Mouse (Mus musculus) telencephalon, adult 2 months (tissue): ENCODE data around the gene Tspan9.

ENCODE experiments used
- DNase-seq: peaks from one replicate; pipeline ENCODE4 v3.0.0-alpha.2; 2011; ENCODE audit warnings: low read depth, low spot score

The Tspan9 gene

DNA sequence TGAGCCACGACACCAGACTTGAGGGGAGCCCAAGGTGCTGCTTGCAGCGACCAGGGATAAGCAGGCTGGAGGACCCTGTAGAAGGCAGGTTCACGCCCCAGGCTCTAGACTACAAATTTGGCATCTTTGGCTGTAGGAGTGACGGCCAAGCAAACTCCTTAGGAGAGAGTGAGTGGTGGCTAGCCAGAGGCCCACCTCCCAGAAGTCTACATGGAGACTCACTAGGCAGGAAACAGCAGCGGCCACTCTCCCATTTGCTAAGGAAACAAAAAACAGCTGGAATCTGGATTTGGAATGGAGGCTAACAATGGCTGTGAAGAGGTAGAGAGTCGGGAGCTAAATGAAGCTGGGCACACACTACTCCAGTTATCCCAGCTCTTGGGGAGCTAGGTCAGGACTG is 104.8 kb downstream of the Tspan9 start:
- DNase-seq, result no peak

DNA sequence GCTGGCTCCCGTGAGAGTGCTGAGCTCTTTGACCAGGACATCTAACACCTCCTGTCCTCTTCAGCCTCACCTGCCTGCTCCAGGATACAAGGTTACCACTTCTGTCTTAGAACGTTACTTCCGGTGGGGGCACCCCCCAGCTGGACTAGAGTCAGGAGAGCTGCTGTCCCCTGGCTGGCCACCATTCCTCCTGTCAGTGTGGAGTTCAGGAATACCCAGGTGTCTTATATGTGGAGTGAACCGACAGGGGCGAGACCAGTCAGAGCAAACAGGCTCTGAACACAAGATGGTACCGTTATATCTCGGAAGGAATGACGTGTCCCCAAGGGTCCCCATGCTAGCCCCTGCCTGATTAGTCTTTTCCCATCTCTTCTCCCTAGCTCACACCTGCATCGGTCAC is 106.8 kb downstream of the Tspan9 start:
- no peak for DNase-seq

DNA sequence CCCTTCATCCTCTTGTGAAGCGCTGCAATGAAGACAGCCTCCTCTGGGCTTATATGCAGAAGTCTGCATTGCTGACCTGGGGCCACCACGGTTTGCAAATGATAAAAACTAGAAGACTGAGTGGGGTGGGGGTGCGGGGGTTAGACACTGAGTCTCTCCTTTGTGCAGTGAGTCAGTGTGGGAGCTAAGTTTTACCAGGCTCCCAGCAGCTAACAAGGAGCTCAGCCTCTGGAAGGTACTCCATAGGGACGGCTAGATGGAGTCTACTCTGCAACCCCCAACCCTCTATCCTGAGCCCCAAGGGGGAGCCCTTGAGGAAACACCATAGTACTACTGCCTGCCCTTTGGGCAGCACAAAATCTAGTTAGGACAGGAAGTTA is 107.5 kb downstream of the Tspan9 start:
- DNase-seq, result no peak

DNA sequence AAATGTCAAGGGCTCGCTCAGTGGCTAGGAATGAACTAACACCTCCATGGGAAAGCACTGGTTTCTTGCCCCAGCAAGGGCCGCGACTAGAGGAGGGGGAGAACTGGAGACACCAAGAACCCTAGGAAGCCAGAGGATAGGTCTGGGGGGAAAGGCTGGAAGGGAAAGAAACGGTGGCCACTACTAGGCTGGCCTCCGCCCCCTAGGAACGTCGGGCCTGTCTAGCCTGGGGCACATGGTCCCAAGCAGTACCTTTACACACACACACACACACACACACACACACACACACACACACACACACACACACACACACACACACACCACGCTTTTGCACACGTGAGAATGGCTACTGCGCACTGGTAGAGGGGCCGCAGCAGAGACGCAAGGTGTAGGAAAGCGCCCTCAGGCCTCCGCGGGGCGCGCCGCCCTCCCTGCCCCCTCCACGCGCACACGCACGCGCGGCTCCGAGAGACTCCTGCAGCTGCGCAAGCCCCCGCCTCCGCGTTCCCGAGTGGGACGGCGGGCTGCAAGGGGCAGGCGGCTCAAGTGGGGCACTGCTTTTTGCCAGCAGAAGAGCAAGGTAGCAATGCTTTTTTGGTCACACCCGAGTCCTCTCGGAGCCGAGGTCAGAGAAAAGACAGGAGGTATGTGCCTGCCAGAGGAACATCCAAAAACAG is 108.0 kb downstream of the Tspan9 start:
- no peak for DNase-seq

DNA sequence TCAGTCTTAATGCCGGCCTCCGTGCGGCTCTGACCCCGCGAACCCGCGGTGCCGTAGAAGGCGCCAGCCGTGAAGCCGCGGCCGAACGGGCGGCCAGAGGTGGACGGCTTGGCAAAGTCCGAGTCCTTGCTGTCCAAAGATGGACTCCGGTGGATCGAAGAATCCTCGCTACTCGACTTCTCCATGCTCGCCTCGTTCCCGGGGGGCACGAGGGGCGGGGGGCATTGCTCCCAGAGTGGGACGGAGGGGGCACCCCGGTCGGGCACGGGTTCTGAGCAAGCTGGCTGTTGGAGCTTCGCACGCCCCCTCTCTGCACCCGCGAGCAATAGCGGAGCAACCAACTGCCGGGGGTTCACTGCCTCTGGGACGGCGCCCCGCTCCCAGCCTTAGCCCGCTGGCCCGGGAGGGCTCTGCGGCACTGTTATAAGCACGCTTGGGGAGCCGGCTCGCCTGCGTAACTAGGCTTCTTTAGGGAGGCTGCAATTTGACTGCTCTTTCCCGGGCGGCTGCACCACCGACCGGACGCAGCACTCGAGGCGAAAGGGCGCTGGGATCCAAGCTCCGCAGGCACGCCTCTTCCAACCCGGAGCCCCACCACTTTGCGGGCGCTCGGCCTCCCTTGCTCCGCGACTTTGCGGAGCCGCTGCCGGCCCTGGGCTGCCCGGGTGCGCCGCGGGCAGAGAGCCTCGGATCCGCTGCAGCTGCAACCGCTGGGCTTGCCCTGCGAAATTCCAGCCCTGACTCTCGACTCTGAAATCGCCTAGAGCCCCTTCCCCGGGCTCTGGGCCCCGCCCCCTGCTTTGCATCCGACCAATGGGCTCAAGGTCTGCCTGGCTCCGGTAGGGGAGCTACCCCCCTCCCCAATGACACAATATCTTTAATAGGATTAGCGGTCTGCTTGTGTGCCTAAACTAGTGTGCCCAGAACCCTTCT is 108.8 kb downstream of the Tspan9 start:
- DNase-seq, result no peak

DNA sequence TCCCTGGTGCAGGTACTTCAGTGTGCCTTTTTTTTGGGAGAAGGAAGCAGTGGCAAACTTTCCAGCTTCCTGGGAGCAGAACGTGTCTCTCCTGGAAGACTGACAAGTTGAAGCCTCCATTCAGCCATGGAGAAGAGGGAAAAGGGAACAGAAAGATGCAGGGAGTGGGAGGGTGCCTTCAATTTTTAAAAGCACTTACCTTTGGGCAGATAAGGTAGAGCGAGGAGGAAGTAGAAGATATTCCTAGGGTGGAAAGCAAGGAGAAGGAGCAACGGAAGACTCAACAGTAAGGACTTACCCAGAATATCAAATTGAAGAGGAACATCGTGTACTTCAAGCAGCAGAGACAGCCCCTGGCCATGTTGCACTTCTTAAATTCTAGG is 109.5 kb downstream of the Tspan9 start:
- no peak for DNase-seq

DNA sequence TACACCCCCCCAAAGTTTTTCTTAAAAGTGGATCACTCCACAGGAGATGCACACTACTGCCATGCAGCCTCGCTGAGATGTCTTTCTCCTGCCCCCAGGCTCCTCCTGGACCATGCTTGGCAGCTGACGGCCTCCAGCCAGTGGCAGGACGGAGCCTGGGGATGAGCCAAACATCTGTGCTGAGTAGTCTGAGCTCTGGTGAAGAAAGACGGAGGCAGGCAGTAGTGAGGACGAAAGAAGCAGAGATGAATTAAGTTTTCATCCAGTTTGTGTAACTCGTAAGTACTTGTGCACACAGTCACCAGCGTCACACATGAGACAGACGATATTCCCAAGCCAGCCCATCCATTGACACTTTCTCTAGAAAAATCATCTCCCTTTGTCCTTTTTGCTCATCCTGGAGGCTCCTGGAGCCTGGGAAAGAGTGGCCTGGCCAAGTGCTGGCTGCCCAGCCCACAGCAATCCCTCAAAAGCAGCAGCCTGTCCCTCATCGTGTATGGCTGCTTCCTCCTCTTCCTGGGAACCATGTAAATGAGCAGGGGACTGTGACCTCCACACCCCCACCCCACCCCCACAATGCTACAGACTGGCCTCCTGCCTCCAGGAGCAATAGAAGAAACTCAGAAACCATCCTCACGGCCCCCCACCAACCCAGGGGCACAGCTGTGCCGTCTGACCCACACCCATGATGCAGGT is 110.1 kb downstream of the Tspan9 start:
- DNase-seq, result no peak

DNA sequence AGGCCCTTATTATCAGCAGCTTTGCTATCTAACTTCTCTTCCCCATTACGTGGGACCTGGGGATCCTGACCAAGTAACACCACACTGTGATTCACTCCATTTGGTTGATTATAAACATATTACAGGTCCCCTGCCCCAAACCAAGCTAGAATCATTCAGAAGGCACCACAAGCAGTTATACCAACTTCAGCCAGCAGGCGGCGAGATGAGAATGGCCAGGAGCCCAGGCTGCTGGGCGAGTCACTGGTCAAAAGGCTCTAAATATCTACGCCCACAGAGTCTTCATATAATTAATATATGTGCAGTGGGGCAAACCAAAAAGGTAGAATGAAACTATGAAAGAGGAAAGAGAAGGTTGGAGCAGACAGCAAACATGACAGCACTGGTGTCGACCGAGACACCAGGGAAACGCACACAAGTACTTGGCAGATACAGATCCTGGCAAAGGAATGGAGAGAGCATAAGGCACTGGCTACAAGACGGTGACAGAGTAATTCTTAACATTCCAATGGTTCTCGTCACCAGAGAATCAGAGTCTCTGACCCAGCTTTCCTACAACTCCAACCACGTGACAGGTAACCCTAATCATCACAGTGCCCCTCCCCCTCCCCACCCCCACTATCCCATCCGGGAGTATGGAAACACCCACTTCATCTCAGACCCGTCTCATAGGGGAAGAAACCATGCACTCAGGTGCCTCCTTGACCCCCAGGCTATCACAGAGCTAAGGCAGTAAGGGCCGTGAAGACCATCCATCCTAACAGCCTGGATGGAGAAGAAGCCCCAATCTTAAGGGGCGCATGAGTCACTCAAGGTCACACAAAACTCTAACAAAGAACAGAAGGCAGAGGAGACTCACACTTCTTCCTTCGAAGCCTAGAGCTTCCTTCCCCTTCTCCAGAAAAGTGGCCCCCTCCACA is 110.9 kb downstream of the Tspan9 start:
- no peak for DNase-seq

DNA sequence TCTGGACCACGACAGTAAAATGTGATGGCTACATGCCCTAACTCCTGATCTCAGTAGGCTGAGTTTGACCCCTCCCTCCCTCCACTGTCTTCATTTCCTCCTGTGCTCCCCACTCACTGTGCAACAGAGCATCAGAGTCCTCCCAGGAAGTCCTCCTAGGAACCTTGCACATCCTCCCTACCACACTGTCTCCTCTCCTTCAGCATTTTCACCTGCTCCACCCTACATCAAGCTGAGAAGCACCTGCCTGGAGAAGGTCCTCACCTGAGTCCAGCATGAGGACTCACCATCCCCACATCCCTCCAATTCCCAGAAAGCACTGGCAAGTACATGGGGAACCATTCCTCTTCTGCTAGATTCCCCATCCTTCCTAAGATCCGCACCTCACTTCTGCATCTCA is 111.8 kb downstream of the Tspan9 start:
- DNase-seq, result no peak

DNA sequence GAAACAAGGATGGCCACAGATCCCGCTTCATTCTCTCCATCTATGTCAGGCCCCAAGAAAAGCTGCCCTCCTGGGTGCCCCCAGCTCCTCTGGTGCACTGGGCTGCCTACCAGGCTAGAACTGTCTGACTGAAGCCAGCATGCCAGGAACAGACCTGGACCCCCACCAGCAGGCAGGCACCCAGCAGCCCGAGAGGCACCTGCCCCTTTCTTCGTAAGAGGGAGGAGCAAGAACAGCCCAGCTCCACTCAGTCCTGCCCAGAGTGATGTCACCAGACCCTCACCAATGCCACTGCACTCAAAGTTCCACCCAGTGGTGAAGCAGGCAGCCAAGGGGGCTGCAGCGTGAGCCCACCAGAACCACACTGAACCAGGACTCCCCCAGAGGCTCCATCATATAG is 112.3 kb downstream of the Tspan9 start:
- no peak for DNase-seq

DNA sequence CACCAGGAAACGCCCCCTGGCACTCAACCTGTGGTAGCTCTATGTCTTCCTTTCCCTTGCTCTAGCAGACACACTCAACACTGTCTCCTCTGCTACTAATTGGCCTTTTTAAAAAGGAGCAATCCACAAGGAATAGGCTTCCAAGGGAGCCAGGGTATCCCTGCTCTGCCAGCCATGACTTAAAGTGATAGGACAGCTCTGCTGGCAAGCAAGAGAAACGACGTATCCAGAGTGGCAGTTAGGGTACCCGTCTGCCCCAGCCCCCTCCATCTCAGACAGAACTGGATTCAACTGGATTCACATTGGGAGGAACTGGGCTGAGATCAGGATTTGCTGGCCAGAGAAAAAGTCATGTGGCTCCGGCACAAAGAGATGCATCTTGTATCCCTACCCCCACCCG is 112.9 kb downstream of the Tspan9 start:
- no peak for DNase-seq

DNA sequence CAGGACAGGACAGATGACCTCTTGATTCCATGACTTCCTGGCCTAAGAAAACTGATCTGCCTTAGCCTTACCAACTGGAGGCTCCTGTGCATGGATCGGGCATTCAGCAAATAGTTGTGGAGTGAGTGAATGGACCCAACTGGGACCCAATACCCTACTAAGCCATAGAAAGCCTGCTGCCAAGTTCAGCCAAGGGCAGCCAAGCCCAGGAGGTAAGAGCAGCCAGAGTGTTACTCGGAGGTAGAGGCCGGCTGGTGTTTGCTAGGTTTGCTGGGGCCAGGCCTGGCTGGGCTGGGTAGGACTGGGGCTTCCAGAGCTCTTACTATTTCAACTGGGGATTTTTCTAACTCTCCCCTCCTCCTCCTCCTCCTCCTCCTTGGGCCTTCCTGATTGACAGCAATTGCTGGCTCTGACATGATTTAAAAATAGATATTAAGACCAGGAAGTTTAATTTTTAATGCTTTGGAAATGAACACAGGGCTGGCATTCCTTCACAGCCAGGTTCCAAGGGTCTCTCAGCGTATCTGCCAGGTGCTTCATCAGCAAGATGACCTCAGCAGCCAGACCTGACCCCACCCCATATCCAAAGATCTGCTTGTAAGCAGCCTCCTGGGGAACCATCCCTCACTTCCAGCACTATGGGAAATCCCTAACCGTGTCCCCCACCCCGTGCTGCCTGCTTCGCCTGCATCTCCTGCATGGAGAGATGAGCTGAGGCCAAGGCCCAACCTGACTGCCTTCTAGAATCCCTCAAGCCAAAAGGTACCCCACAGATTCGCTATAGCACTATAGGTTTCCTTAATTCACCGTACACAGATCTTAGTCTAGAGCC is 113.7 kb downstream of the Tspan9 start:
- DNase-seq, result no peak

DNA sequence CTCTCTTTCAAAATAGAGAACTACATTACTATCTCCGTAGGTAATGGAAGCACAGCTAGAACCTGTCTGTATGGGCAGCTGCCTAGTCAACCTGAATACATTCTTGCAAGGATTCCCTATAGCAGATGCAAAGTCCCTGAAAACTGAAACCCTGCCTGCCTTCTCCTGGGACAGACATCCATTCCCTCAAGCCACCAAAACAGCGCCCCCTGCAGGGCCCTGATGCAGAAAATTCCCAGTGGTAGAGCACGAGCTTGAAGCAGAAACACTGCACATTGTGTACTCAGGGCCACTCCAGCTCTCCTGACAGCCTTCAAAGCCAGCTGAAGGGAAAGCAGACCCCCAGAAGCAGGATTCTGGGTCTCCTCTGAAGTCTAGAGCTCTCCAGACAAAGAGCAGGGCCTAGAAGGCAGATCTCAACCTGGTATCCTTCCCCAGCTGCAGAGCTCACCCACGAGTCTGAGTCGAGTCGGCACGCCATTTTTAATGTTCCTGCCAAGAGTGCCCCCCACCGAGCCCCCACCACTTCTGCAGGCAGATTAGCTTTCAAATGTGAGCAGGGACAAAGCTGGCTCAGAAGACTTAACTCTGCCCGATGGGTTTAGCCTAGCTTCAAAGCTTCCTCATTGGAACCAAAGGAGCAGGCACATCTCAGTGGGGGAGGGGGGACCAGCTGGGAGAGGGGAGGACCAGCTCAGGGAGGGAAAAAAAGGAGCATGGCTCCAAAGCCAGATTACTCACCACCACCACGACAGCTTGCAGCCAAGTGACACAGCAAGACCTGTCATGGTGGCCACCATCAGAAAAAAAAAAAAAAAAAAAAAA is 115.1 kb downstream of the Tspan9 start:
- no peak for DNase-seq

DNA sequence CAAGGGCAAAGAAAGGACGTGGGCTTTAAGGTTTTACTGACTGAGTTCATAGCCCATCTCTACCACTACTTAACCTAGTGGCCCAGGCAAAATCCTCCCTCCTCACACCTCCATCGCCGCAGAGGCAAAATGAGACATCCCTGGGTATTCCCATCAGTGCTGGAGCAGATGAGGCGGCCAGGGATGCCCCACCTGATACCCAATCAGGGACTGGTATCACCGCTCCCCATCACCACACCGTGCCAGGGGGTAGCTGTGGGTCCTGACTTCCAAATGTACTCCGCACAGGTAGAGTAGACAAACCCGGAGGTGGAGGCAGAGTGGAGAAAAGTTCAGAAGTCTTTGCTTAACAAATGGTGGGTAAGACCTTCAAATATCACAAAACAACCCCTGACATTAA is 117.4 kb downstream of the Tspan9 start:
- DNase-seq, result no peak

DNA sequence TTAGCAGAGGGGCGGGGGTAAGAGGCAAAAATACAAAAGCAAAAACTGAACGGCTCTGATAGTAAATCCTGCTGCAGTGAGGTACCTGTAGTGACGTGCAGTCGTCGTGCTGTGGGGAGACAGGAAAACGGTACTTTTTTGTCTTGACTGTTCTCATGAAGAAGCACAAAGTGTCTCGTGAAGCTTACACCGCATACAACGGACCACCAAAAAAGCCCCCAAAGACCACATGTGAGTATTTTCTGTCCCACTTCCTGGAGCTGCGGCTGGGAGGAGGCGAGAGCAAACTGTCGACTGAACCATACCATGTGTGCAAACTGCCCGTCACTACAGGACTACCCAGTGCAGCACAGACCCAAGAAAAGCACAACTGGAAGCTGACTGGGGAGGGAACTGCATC is 117.8 kb downstream of the Tspan9 start:
- no peak for DNase-seq

DNA sequence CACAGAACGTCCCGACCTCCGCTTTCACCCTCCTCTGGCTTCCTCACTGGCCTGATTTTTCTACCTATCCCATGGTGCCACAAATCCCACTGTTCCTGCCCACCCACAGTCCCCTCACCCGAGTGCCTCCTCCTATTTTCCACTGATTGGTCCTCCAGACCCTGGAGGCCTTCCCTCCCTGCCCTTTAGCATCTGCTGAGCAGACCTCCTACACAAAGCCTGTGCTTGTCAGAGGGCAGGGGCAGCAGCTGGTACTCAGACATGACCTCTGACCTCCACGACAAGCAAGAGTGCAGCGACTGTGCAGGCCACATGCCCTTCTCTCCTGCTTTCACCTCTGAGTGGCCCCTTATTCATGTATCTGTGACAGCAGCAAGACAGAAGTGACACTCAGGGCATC is 121.2 kb downstream of the Tspan9 start:
- no peak for DNase-seq

DNA sequence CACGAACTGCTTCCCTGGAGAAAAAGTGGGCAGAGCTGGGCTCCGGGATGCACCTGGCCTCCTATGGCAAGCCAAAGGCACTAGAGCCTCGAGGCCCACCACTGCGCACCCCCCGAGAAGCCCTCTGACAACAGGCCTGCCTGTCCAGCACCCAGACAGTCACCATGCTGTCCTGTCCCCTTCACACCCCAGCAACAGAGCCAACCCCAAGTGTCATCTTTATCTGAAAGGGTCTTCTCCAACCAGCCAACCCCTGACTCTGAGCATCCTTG is 121.5 kb downstream of the Tspan9 start:
- DNase-seq, result no peak

DNA sequence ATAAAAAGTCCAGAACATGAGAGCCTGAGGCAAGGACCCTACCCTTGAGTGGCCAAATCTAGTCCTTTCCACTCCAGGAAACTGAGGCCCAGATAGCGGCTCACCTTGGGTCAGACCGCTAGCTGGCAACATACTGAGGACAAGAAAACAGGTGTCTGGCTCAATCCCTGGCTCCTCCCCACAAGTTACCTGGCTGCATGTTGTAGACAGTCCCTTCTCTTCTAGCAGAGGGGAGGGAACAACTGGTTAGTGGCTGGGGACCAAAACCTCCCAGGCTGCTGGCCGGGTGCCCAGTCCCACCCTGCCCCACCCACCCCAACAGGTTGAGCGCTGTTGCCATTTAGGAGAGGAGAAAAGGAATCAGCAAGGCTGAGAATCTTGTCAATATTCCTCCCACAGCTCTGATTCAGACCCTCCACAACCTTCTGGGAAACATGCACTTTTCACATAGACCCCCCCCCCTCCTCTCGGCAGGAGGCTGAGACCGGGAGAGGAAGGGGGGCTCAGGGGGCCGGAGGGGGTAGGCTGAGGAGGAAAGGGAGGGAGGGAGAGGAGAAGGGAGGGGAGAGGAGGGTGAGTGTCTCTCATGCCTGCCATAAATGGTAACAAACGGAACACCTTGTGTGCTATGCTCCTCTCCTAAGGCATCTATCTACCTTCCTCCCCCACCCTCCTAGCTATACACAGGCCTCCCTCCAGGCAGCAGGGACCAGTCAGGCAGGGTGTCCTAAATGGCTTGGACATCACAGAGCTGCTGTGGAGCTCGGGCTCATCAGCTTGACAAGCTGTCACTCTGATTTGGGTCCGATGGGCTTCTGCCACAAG is 122.1 kb downstream of the Tspan9 start:
- DNase-seq, result no peak

DNA sequence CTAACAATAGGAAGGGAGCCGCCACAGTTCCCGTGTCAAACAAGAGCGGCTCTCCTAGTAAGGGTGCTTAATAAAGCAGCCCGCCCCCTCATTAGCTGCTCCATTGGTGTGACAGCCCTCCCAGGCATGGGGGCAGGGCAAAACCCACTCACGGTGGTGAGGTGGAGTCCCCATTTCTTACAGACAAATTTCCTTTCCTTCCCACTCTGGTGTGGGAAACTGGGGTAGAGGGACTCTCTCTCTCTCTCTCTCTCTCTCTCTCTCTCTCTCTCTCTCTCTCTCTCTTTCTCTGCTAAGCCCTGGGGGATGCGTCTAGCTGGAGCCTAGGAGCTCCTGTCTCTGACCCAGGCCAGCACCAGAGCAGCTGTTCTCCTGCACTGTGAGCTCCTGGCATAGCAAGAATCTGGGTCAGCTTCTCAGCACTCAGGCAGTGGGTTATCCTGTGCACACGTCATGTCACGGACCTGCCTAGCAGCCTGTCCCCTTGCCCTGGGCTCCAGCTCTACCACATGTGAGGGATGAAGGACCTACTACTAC is 122.8 kb downstream of the Tspan9 start:
- no peak for DNase-seq
